Mouse (Mus musculus) adrenal gland, postnatal 4 days (tissue): Measurements from ENCODE around the gene Rerg. TPM values are rescaled to one million over a fixed set of nuclear protein-coding genes. Genes with fewer than 3 reads are reported as not detected.

Experiments used
- DNase-seq, 2 experiments: peaks; one replicate each; pipeline ENCODE4 v3.0.0; 2021 to 2022; ENCODE audit warnings: low spot score in 2 of 2, mixed read lengths in 2 of 2
- total RNA-seq, 2 experiments: library from RNA; stranded (reverse); gene quantifications; 2 replicates each; pipeline ENCODE4 v1.2.3; 2021

The Rerg gene
- total RNA-seq, 2 experiments from 2014 or later: 110 to 116 TPM

DNA sequence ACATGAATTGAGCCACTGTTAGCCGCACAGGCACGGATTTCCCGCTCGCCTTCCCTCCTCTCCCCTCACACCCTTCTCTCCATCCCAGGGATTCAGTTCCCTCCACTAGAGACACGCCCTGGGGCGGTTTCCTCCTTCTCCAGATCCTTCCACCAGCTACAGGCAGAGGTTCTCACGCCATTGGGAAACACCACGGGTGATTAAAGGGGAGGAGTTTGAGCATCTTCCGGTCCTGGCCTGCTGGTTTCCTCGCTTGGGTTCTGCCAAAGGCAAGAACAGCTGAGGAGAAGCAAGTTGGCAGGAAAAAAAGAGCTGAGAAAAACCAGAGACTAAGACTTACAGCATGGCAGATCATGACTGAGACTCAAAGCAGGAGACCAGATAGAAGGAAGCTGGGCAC lies 6.7 kb downstream of the Rerg start:
- no peak for DNase-seq

DNA sequence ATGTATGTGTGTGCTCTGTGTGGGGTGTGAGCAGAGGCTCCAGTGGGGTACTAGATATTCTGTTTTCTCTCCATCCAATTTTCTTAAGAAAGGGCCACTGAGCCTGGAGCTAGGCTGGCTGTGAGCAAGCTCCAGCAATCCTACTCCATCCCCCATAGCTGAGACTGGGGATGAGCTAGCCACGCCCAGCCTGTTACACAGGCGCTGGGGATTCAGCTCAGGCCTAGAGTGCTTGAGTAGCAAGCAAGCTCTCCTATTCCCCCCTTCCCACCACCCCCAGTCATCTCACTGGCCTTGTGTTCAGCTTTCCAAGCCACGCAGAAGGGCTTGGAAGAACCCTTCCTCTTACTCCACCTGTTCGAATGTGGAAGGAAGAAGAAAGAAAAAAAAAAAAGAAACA lies 7.2 kb downstream of the Rerg start:
- no peak for DNase-seq

DNA sequence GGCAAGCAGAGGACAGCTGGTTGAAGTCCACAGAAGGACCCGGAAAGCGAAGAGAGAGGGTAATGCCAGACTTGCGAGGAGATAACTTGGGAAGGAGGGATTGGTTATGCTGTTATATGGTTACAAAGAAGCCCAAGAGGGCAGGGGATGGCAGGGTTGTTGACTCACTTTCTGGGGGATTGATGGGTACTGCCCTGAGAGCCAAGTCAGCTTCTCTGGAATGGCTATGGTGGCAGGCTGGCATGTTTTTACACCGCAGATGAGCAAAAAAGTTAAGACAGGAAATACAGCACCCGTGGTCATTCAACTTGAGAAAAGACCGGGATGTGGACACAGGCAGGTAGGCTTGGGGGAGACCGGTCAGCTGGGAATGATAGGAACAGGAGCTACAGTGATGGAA lies 7.8 kb downstream of the Rerg start:
- DNase-seq: no peak

DNA sequence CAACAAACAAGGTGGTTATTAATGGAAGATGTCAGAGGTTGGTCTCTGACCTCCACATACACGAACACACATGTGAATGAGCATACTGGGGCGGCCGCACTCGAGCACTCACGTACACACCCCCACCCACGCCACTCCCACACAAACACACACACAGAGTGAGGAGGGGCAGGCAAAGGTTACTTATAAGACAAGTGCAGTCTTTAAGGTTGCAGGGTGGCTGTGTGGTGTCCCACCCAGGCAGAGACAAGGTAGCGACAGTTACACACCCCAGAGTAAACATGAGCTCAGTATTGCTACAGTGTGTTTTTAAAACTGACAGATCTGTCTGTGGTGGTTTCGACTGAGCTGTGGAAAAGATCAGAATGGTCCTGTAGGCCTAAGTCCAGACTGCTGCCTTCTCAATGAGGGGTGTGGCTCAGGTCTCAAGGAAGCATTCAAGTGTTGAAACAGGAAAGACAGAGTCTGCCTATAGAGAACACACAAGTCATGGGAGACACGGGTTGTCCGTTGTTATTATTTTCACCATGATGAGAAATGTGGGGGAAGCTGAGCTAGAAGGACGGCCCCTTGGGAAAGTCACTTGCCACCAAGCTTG lies 8.7 kb downstream of the Rerg start:
- no peak for DNase-seq

DNA sequence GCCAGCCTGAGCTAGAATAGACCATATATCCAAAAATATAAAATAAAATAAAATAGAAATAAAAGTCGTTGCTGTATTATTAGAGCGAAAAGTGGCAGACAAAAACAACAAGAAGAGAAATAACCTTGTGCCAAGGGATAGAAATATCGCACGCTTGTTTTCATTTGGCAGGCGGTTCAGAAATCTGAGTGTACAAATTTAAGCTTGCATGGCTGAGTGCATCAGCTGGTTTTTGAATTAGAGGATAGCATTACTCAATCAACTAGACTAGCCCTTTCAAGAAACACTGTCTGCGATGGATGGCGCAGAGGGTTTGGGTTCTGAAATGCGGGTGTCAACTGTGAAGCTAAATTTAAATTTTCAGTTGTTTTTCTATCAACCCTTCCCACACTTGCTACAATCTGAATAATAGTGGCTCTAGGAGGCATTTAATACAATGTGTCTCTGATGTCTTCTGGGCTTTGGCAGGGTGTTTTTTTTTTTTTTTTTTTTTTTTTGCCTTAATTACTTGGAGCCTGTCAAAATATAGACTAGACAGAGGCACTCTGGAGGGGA lies 10.8 kb downstream of the Rerg start:
- DNase-seq: no peak

- DNase-seq: no peak
Observed at GRCm38 (mm10) chr6:137156437-137157219, 13.7 kb downstream of the Rerg start.

DNA sequence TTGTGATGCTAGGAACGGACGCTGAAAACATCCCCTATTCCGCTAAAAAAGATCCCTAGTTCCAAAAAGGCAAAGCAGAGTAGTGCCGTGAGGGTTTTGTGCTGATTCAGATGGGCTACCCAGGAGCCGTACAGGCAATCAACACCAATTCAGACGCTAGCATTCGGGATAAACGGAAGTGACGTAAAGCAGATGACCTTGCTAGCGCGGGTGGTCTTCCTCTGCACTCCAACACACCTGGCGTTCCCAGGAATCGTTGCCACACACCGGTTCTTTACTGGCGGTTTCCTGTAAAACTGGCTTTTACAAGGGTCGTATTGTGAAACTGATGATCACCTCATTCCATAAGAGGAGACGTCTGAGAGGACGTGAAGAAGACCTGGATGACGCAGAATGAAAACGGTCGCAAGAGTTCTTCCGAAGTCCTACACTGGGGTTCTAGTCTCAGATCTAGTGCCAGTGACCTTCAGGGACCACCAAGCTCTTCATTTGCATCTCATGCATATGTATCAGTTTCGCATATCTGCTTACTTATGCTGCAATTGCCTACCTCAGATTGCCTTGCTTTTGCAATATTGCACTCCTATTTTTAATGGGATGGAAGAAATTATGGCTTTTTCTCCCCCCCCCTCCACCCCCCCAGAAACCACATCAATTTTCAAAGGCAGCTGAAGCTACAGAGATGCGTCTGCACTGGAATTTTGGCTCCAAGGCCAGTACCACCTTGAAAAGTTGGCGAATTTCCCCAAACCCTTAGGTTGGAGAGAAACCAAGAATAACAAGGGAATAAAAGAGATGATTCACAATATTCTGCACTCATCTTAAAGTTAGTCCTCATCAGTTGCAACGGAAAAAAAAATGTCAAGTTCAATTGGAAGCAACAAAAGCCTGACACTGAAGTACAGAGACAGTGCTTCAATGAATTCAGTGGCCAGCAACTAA lies 14.8 kb downstream of the Rerg start:
- DNase-seq: no peak

DNA sequence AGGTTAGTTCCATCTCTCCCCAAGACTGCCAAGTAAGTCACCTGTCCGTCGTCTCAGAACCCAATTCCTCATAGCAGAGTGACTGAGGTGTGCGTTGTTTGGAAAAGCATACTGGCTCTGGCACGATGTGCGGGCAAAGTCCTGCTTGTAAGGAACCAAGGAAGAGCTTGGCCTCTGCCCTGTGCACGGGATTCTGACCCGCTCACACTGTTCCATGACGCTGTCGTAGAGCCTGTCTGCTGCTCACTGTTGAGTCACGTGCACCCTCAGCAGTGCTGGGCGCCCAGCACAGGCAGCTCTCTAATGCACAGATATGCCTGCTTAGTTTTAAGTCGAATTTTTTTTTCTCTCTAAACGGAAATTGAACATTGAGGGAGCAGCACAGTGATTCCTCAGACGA lies 17.3 kb downstream of the Rerg start:
- DNase-seq: no peak

- DNase-seq: no peak
Observed at GRCm38 (mm10) chr6:137151015-137151414, 19.3 kb downstream of the Rerg start.

GRCm38 (mm10) chr6:137149833-137150232 lies 20.5 kb downstream of the Rerg start:
- no peak for DNase-seq

- no peak for DNase-seq
Observed at GRCm38 (mm10) chr6:137146910-137147309, 23.4 kb downstream of the Rerg start.

DNA sequence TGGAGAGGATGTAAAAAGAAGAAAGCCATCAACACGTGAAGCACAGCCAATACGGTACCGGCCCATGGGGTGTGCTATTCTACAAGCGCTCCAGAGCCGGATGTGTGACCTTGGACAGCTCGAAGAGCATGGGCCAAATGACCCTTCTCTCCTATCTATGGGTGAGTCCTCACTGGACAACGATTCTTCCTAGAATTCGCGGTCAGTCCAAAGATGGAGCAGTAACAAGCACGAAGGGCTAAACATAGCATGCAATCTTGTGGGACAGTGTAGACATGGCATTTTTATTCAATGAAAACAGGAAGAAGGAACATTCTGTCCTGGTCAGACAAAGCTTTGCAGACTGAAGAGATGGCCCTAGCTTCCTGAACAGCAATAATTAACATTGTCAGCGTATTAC lies 24.7 kb downstream of the Rerg start:
- DNase-seq: no peak

GRCm38 (mm10) chr6:137144958-137145535 lies 25.2 kb downstream of the Rerg start:
- DNase-seq: peak in 1 of 2 experiments; percentile 58

GRCm38 (mm10) chr6:137144526-137144840 lies 25.8 kb downstream of the Rerg start:
- DNase-seq: no peak

GRCm38 (mm10) chr6:137143818-137144525 lies 26.3 kb downstream of the Rerg start:
- no peak for DNase-seq

- no peak for DNase-seq
Observed at GRCm38 (mm10) chr6:137142796-137143195, 27.5 kb downstream of the Rerg start.

DNA sequence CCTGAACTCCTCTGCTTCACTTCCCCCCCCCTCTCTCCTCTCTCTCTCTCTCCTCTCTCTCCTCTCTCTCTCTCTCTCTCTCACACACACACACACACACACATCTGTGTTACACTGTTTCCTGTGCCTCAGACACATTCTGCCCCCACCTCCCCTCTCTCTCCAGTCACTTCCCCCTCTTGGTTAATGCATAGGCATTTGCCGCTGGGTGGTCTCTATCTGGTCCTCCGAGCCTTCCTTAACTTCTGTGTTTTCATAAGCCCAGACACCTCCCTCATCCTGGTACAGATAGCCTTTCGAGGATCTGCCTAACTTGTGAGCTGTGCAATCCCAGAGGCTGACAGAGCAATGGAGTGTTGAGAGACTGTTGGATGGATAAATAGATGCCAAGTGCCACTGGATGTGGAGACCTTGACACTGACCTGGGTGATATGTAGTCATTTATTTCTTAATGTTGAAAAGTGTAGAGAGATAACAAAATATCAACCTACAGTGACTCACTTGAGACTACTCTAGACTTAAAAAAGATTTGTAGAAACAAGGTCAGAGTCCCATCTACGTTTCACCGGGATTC lies 29.0 kb downstream of the Rerg start:
- no peak for DNase-seq

- DNase-seq: no peak
Observed at GRCm38 (mm10) chr6:137138822-137139221, 31.5 kb downstream of the Rerg start.

DNA sequence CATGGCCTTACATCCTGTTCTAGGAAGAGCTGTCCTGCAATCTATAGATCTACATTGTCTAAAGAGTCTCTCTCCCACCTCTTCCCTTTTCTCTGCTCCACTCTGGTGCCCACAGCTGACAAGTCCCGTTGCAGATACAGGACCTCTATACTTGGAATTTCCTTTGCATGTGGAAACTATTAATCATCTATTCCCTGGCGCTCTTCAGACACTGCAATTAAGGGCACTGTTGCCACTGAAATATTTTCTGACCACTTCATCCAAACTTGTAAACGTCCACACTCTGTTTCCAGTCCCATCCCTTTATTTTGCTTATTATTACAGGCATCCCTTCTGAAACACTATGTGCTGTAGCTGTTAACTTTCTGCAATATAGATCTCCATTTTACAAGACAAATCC lies 31.9 kb downstream of the Rerg start:
- DNase-seq: no peak

DNA sequence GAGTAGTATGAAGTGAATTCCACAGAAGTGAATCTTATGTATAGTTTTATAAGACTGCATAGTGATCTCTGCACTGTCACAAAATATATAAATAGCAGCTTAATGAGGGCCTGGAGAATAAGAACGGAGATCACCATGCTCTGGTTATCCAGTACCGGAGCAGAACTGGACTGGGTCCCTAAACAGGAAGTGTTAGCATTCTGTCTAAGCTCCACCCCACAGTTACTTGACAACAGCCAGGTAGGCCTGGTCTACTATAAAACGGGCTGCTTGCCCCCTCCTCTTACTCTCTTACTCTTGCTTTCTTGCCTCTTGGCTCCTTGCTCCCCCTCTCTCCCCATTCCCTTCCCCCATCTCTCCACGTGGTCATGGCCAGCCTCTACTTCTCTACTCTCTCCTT lies 33.9 kb downstream of the Rerg start:
- DNase-seq: no peak
